Mouse (Mus musculus): Measurements from ENCODE around the gene Slc22a14. TPM values are rescaled to one million over a fixed set of nuclear protein-coding genes. Genes with fewer than 3 reads are reported as not detected.

The Slc22a14 gene
- polyA plus RNA-seq, 1 experiment from 2014 or later = not detected

DNA sequence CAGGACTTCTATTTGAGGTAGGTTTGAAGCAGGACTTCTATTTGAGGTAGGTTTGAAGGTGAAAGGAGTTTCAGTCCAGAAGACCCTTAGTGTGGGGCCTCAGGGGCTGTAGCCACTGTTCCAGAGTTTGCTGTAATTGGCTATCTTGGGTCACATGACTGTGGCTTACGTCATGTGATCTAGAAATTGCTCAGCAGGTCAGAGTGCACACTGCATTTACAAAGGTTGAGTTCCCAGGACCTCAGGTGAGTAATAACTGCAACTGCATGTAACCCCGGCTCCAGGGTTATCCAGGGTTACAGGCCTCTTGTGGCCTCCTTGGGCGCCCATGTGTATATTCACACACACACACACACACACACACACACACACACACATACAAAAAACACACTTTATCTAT, 3.0 kb upstream of the Slc22a14 start:
- Histone ChIP-seq H3K4me1 (replicated peaks; ENCODE audit: control insufficient read depth, insufficient read depth) (no peaks in the 10 kb centered on the region), H3K9me3 (ENCODE audit: control insufficient read depth, low read length) (no peaks in the 10 kb centered on the region), H3K27me3 (ENCODE audit: control insufficient read depth, insufficient read depth, low read length) (no peaks in the 10 kb centered on the region), H3K36me3 (ENCODE audit: control insufficient read depth, insufficient read depth, low read length) (0 out of 2 replicates have a peak, but pooled peaks cover 2% of the 10 kb centered on the region), H3K27ac (replicated peaks) (no peak overlapping the region), H3K9ac (ENCODE audit: low read length) (no peak overlapping the region), H3K4me3 (ENCODE audit: low read depth, low read length) (no peak overlapping the region), H3K4me2 (replicated peaks; ENCODE audit: low read depth) (no peak overlapping the region)
- ATAC-seq (ENCODE audit: low FRiP score, low TSS enrichment) (no peak), DNase-seq (ENCODE audit: low spot score) (no peak)
- TF ChIP-seq CTCF (IDR thresholded peaks at IDR 0.05; ENCODE audit: low read depth) = no peak
- TF ChIP-seq EP300 (optimal IDR thresholded peaks at IDR 0.05) = no peak
- 90% methylated on average over 3 of the region's 3 CpGs for whole genome bisulfite sequencing

GRCm38 (mm10) chr9:119363229-119363628, 2.1 kb downstream of the Slc22a14 start:
- DNase-seq (ENCODE audit: low spot score) (no peak), ATAC-seq (ENCODE audit: low FRiP score, low TSS enrichment) (no peak)
- Histone ChIP-seq H3K9me3 (ENCODE audit: control insufficient read depth, low read length) (no peaks in the 10 kb centered on the region), H3K4me3 (ENCODE audit: low read depth, low read length) (no peak overlapping the region), H3K4me1 (replicated peaks; ENCODE audit: control insufficient read depth, insufficient read depth) (no peaks in the 10 kb centered on the region), H3K36me3 (ENCODE audit: control insufficient read depth, insufficient read depth, low read length) (0 out of 2 replicates have a peak, but pooled peaks cover 2% of the 10 kb centered on the region), H3K27ac (replicated peaks) (no peak overlapping the region), H3K27me3 (ENCODE audit: control insufficient read depth, insufficient read depth, low read length) (no peaks in the 10 kb centered on the region), H3K4me2 (replicated peaks; ENCODE audit: low read depth) (no peak overlapping the region), H3K9ac (ENCODE audit: low read length) (no peak overlapping the region)
- TF ChIP-seq CTCF (IDR thresholded peaks at IDR 0.05; ENCODE audit: low read depth) (no peak), EP300 (optimal IDR thresholded peaks at IDR 0.05) (no peak)
- WGBS = 74% methylated on average over 12 of the region's 12 CpGs

- no peak for DNase-seq (ENCODE audit: low spot score)
- no peak overlapping the region for H3K4me2 ChIP-seq (replicated peaks; ENCODE audit: low read depth)
- H3K9me3 ChIP-seq (ENCODE audit: control insufficient read depth, low read length) = no peaks in the 10 kb centered on the region
- no peak overlapping the region for H3K27ac ChIP-seq (replicated peaks)
- WGBS = 89% methylated on average over 5 of the region's 5 CpGs
- no peaks in the 10 kb centered on the region for H3K27me3 ChIP-seq (ENCODE audit: control insufficient read depth, insufficient read depth, low read length)
- no peak for TF ChIP-seq CTCF (IDR thresholded peaks at IDR 0.05; ENCODE audit: low read depth)
- no peak for TF ChIP-seq EP300 (optimal IDR thresholded peaks at IDR 0.05)
- no peak overlapping the region for H3K4me3 ChIP-seq (ENCODE audit: low read depth, low read length)
- H3K9ac ChIP-seq (ENCODE audit: low read length) = no peak overlapping the region
- H3K36me3 ChIP-seq (ENCODE audit: control insufficient read depth, insufficient read depth, low read length) = no peaks in the 10 kb centered on the region
- no peak for ATAC-seq (ENCODE audit: low FRiP score, low TSS enrichment)
- no peaks in the 10 kb centered on the region for H3K4me1 ChIP-seq (replicated peaks; ENCODE audit: control insufficient read depth, insufficient read depth)
These were observed 3.9 kb downstream of the Slc22a14 start for GRCm38 (mm10) chr9:119361416-119361815.

DNA sequence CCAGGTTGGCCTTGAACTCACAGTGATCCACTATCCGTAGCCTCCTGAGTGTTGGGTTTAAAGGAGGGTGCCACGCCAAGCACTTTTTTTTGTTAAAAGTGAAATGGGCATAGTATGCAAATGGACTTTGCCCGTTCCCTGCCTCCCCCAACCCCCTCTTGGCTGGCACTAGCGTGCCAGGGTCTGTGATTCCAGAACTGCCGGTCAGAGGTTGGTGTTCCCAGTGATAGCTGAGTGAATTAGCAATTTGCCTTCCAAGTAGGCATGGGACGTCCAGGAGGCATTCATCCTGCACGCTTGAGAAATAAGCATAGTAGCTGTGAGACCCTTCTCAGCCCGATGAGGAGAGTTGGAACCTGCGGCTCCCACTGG, 7.3 kb downstream of the Slc22a14 start:
- H3K36me3 ChIP-seq (ENCODE audit: control insufficient read depth, insufficient read depth, low read length) = no peaks in the 10 kb centered on the region
- no peak overlapping the region for H3K27ac ChIP-seq (replicated peaks)
- TF ChIP-seq CTCF (IDR thresholded peaks at IDR 0.05; ENCODE audit: low read depth) (no peak), EP300 (optimal IDR thresholded peaks at IDR 0.05) (no peak)
- DNase-seq (ENCODE audit: low spot score) = no peak
- H3K9ac ChIP-seq (ENCODE audit: low read length) = no peak overlapping the region
- ATAC-seq (ENCODE audit: low FRiP score, low TSS enrichment) = no peak
- peak overlapping the region; percentile 65 for H3K4me3 ChIP-seq (ENCODE audit: low read depth, low read length)
- 39% methylated on average over 9 of the region's 9 CpGs for WGBS
- H3K4me2 ChIP-seq (replicated peaks; ENCODE audit: low read depth) = peak overlapping the region; percentile 92
- no peaks in the 10 kb centered on the region for H3K4me1 ChIP-seq (replicated peaks; ENCODE audit: control insufficient read depth, insufficient read depth)
- no peaks in the 10 kb centered on the region for H3K9me3 ChIP-seq (ENCODE audit: control insufficient read depth, low read length)
- no peaks in the 10 kb centered on the region for H3K27me3 ChIP-seq (ENCODE audit: control insufficient read depth, insufficient read depth, low read length)

- Histone ChIP-seq H3K36me3 (ENCODE audit: control insufficient read depth, insufficient read depth, low read length) (no peaks in the 10 kb centered on the region), H3K27ac (replicated peaks) (no peak within 1 kb of the TSS), H3K27me3 (ENCODE audit: control insufficient read depth, insufficient read depth, low read length) (no peaks in the 10 kb centered on the region), H3K4me1 (replicated peaks; ENCODE audit: control insufficient read depth, insufficient read depth) (no peaks in the 10 kb centered on the region), H3K4me2 (replicated peaks; ENCODE audit: low read depth) (peak within 1 kb of the TSS; percentile 92), H3K9me3 (ENCODE audit: control insufficient read depth, low read length) (no peaks in the 10 kb centered on the region), H3K4me3 (ENCODE audit: low read depth, low read length) (peak within 1 kb of the TSS; percentile 65), H3K9ac (ENCODE audit: low read length) (peak within 1 kb of the TSS; percentile 73)
- TF ChIP-seq CTCF (IDR thresholded peaks at IDR 0.05; ENCODE audit: low read depth) (peak; percentile 92), EP300 (optimal IDR thresholded peaks at IDR 0.05) (no peak)
- DNase-seq (ENCODE audit: low spot score) = peak; percentile 96
- ATAC-seq (ENCODE audit: low FRiP score, low TSS enrichment) = peak; percentile 90
- 2% methylated on average over 64 of the region's 65 CpGs for WGBS
These were observed 7.9 kb downstream of the Slc22a14 start, which contains the start of gene Xylb for GRCm38 (mm10) chr9:119357331-119358057. Xylb (plus strand) TSS chr9:119357381.

- Histone ChIP-seq H3K9me3 (ENCODE audit: control insufficient read depth, low read length) (no peaks in the 10 kb centered on the region), H3K4me2 (replicated peaks; ENCODE audit: low read depth) (no peak overlapping the region), H3K4me1 (replicated peaks; ENCODE audit: control insufficient read depth, insufficient read depth) (no peaks in the 10 kb centered on the region), H3K27ac (replicated peaks) (no peak overlapping the region), H3K36me3 (ENCODE audit: control insufficient read depth, insufficient read depth, low read length) (peaks cover 5% of the 10 kb centered on the region; the same call in 1 of the 2 replicates), H3K9ac (ENCODE audit: low read length) (no peak overlapping the region), H3K4me3 (ENCODE audit: low read depth, low read length) (no peak overlapping the region), H3K27me3 (ENCODE audit: control insufficient read depth, insufficient read depth, low read length) (no peaks in the 10 kb centered on the region)
- DNase-seq (ENCODE audit: low spot score) (peak; percentile 40), ATAC-seq (ENCODE audit: low FRiP score, low TSS enrichment) (peak; percentile 35)
- 48% methylated on average over 6 of the region's 6 CpGs for whole genome bisulfite sequencing
- TF ChIP-seq CTCF (IDR thresholded peaks at IDR 0.05; ENCODE audit: low read depth) = no peak
- TF ChIP-seq EP300 (optimal IDR thresholded peaks at IDR 0.05) = no peak
These were observed 9.4 kb downstream of the Slc22a14 start for GRCm38 (mm10) chr9:119355943-119356342.
